Mouse (Mus musculus): Measurements from ENCODE around the gene Lrrc2. TPM values are rescaled to one million over a fixed set of nuclear protein-coding genes. Genes with fewer than 3 reads are reported as not detected.

Gene Lrrc2
- polyA plus RNA-seq (2011; ENCODE audit: insufficient read depth, insufficient read length, low read depth, missing spikeins) = 5.8 and 11.9 TPM in 2 replicates

- Histone ChIP-seq H3K36me3 (ENCODE audit: control insufficient read depth, insufficient read depth, low read length, poor library complexity, severe bottlenecking) (no peaks in the 10 kb centered on the region), H3K9me3 (replicated peaks; ENCODE audit: control insufficient read depth, insufficient read depth, low read length, poor library complexity, severe bottlenecking) (no peaks in the 10 kb centered on the region), H3K4me1 (ENCODE audit: control insufficient read depth, insufficient read depth, low read length) (peaks cover 5% of the 10 kb centered on the region), H3K27me3 (ENCODE audit: control insufficient read depth, insufficient read depth, low read length, poor library complexity, severe bottlenecking) (no peaks in the 10 kb centered on the region), H3K27ac (ENCODE audit: insufficient read depth, low read length) (peak within 1 kb of the TSS; percentile 95), H3K9ac (ENCODE audit: low read depth, poor library complexity, severe bottlenecking) (peak within 1 kb of the TSS; percentile 78), H3K4me3 (ENCODE audit: low read depth, low read length) (peak within 1 kb of the TSS; percentile 78)
- TF ChIP-seq POLR2A (IDR thresholded peaks at IDR 0.05; ENCODE audit: insufficient read depth, low read length) (peak; percentile 28), CTCF (IDR thresholded peaks at IDR 0.05; ENCODE audit: low read depth, low read length) (no peak), EP300 (IDR thresholded peaks at IDR 0.05; ENCODE audit: insufficient read depth, low read depth, low read length) (peak; percentile 94)
These were observed at the start of gene Lrrc2 for GRCm38 (mm10) chr9:110951397-110951796. Lrrc2 (plus strand) TSS chr9:110951545.

GRCm38 (mm10) chr9:110902271-110902670 lies 49.1 kb upstream of the Lrrc2 start:
- Histone ChIP-seq H3K9me3 (replicated peaks; ENCODE audit: control insufficient read depth, insufficient read depth, low read length, poor library complexity, severe bottlenecking) (peaks cover 2% of the 10 kb centered on the region; the same call in 1 of the 2 replicates), H3K27me3 (ENCODE audit: control insufficient read depth, insufficient read depth, low read length, poor library complexity, severe bottlenecking) (no peaks in the 10 kb centered on the region), H3K27ac (ENCODE audit: insufficient read depth, low read length) (no peak overlapping the region), H3K9ac (ENCODE audit: low read depth, poor library complexity, severe bottlenecking) (no peak overlapping the region), H3K36me3 (ENCODE audit: control insufficient read depth, insufficient read depth, low read length, poor library complexity, severe bottlenecking) (no peaks in the 10 kb centered on the region), H3K4me3 (ENCODE audit: low read depth, low read length) (no peak overlapping the region), H3K4me1 (ENCODE audit: control insufficient read depth, insufficient read depth, low read length) (no peaks in the 10 kb centered on the region)
- TF ChIP-seq EP300 (IDR thresholded peaks at IDR 0.05; ENCODE audit: insufficient read depth, low read depth, low read length) (no peak), POLR2A (IDR thresholded peaks at IDR 0.05; ENCODE audit: insufficient read depth, low read length) (no peak), CTCF (IDR thresholded peaks at IDR 0.05; ENCODE audit: low read depth, low read length) (no peak)

- Histone ChIP-seq H3K4me3 (ENCODE audit: low read depth, low read length) (no peak overlapping the region), H3K4me1 (ENCODE audit: control insufficient read depth, insufficient read depth, low read length) (no peaks in the 10 kb centered on the region), H3K36me3 (ENCODE audit: control insufficient read depth, insufficient read depth, low read length, poor library complexity, severe bottlenecking) (no peaks in the 10 kb centered on the region), H3K27ac (ENCODE audit: insufficient read depth, low read length) (no peak overlapping the region), H3K9ac (ENCODE audit: low read depth, poor library complexity, severe bottlenecking) (no peak overlapping the region), H3K9me3 (replicated peaks; ENCODE audit: control insufficient read depth, insufficient read depth, low read length, poor library complexity, severe bottlenecking) (peaks cover 2% of the 10 kb centered on the region; the same call in 1 of the 2 replicates), H3K27me3 (ENCODE audit: control insufficient read depth, insufficient read depth, low read length, poor library complexity, severe bottlenecking) (no peaks in the 10 kb centered on the region)
- TF ChIP-seq CTCF (IDR thresholded peaks at IDR 0.05; ENCODE audit: low read depth, low read length) = no peak
- no peak for TF ChIP-seq EP300 (IDR thresholded peaks at IDR 0.05; ENCODE audit: insufficient read depth, low read depth, low read length)
- TF ChIP-seq POLR2A (IDR thresholded peaks at IDR 0.05; ENCODE audit: insufficient read depth, low read length) = no peak
These were observed 44.0 kb upstream of the Lrrc2 start for GRCm38 (mm10) chr9:110907201-110907837.

- Histone ChIP-seq H3K27me3 (ENCODE audit: control insufficient read depth, insufficient read depth, low read length, poor library complexity, severe bottlenecking) (no peaks in the 10 kb centered on the region), H3K9me3 (replicated peaks; ENCODE audit: control insufficient read depth, insufficient read depth, low read length, poor library complexity, severe bottlenecking) (peaks cover 2% of the 10 kb centered on the region; the same call in 1 of the 2 replicates), H3K9ac (ENCODE audit: low read depth, poor library complexity, severe bottlenecking) (no peak overlapping the region), H3K4me1 (ENCODE audit: control insufficient read depth, insufficient read depth, low read length) (no peaks in the 10 kb centered on the region), H3K36me3 (ENCODE audit: control insufficient read depth, insufficient read depth, low read length, poor library complexity, severe bottlenecking) (no peaks in the 10 kb centered on the region), H3K27ac (ENCODE audit: insufficient read depth, low read length) (no peak overlapping the region), H3K4me3 (ENCODE audit: low read depth, low read length) (no peak overlapping the region)
- TF ChIP-seq POLR2A (IDR thresholded peaks at IDR 0.05; ENCODE audit: insufficient read depth, low read length) = no peak
- TF ChIP-seq CTCF (IDR thresholded peaks at IDR 0.05; ENCODE audit: low read depth, low read length) = no peak
- no peak for TF ChIP-seq EP300 (IDR thresholded peaks at IDR 0.05; ENCODE audit: insufficient read depth, low read depth, low read length)
These were observed 43.3 kb upstream of the Lrrc2 start for GRCm38 (mm10) chr9:110907838-110908630.

- TF ChIP-seq EP300 (IDR thresholded peaks at IDR 0.05; ENCODE audit: insufficient read depth, low read depth, low read length) (no peak), POLR2A (IDR thresholded peaks at IDR 0.05; ENCODE audit: insufficient read depth, low read length) (no peak), CTCF (IDR thresholded peaks at IDR 0.05; ENCODE audit: low read depth, low read length) (no peak)
- Histone ChIP-seq H3K36me3 (ENCODE audit: control insufficient read depth, insufficient read depth, low read length, poor library complexity, severe bottlenecking) (no peaks in the 10 kb centered on the region), H3K9me3 (replicated peaks; ENCODE audit: control insufficient read depth, insufficient read depth, low read length, poor library complexity, severe bottlenecking) (peaks cover 2% of the 10 kb centered on the region; the same call in 1 of the 2 replicates), H3K4me3 (ENCODE audit: low read depth, low read length) (no peak overlapping the region), H3K27me3 (ENCODE audit: control insufficient read depth, insufficient read depth, low read length, poor library complexity, severe bottlenecking) (no peaks in the 10 kb centered on the region), H3K9ac (ENCODE audit: low read depth, poor library complexity, severe bottlenecking) (no peak overlapping the region), H3K27ac (ENCODE audit: insufficient read depth, low read length) (no peak overlapping the region), H3K4me1 (ENCODE audit: control insufficient read depth, insufficient read depth, low read length) (no peaks in the 10 kb centered on the region)
These were observed 42.7 kb upstream of the Lrrc2 start for GRCm38 (mm10) chr9:110908631-110909016.
